Mouse (Mus musculus) midbrain, embryonic 11.5 days (tissue): ENCODE measurements around the gene Tti1. TPM values are rescaled to one million over a fixed set of nuclear protein-coding genes. Genes with fewer than 3 reads are reported as not detected.

Experiments used
- ATAC-seq: fragments of 200-750 bp; cut with Nextera tagmentation; 2 replicates; pipeline ENCODE4 v1.8.0; 2017; ENCODE audit warnings: moderate TSS enrichment, moderate library complexity; ENCODE audit not compliant: low FRiP score
- DNase-seq: peaks from one replicate; pipeline ENCODE4 v3.0.0; 2015; ENCODE audit warnings: low spot score; ENCODE audit errors: missing footprints
- H3K27ac ChIP-seq: fragments of 300-500 bp; sonication (generic); 2 replicates; pipeline ENCODE4 v1.5.1; 2014; ENCODE audit warnings: low read depth, low read length
- H3K27me3 ChIP-seq: fragments of 300-500 bp; sonication (generic); 2 replicates; pipeline ENCODE4 v1.6.1; 2014; ENCODE audit warnings: mild to moderate bottlenecking, low read length, moderate library complexity, mixed read lengths; ENCODE audit not compliant: control insufficient read depth, insufficient read depth
- H3K36me3 ChIP-seq: fragments of 300-500 bp; sonication (generic); 2 replicates; pipeline ENCODE4 v1.6.1; 2014; ENCODE audit warnings: mild to moderate bottlenecking, low read length, moderate library complexity, mixed read lengths; ENCODE audit not compliant: control insufficient read depth, insufficient read depth
- H3K4me1 ChIP-seq: fragments of 300-500 bp; sonication (generic); 2 replicates; pipeline ENCODE4 v1.6.1; 2014; ENCODE audit warnings: low read length; ENCODE audit not compliant: control insufficient read depth, insufficient read depth
- H3K4me2 ChIP-seq: fragments of 300-500 bp; sonication (generic); 2 replicates; pipeline ENCODE4 v1.6.1; 2014; ENCODE audit warnings: mild to moderate bottlenecking, moderate library complexity
- H3K4me3 ChIP-seq: fragments of 300-500 bp; sonication (generic); 2 replicates; pipeline ENCODE4 v1.5.1; 2014; ENCODE audit warnings: low read depth, low read length
- H3K9ac ChIP-seq: fragments of 300-500 bp; sonication (generic); 2 replicates; pipeline ENCODE4 v1.6.1; 2014; ENCODE audit warnings: low read length
- H3K9me3 ChIP-seq: fragments of 300-500 bp; sonication (generic); 2 replicates; pipeline ENCODE4 v1.6.1; 2016; ENCODE audit warnings: low read length; ENCODE audit not compliant: control insufficient read depth
- WGBS: fragments of 180-500 bp; shearing (Covaris S2); extraction: QIAGEN DNeasy Blood & Tissue Kit; methylation state at CpG from one replicate; pipeline ENCODE4 v1.1.7; 2014; 5-methylcytosine and 5-hydroxymethylcytosine counted together
- polyA plus RNA-seq: library from polyadenylated mRNA; unstranded; fragments of >200 nt; fragmentation: Nextera tagmentation; extraction: Ambion mirVana; gene quantifications from 2 replicates; pipeline ENCODE4 v1.2.1, GENCODE M21; 2014

Tti1 gene
- polyA plus RNA-seq, 1 experiment from 2014 or later = 30.3 TPM

DNA sequence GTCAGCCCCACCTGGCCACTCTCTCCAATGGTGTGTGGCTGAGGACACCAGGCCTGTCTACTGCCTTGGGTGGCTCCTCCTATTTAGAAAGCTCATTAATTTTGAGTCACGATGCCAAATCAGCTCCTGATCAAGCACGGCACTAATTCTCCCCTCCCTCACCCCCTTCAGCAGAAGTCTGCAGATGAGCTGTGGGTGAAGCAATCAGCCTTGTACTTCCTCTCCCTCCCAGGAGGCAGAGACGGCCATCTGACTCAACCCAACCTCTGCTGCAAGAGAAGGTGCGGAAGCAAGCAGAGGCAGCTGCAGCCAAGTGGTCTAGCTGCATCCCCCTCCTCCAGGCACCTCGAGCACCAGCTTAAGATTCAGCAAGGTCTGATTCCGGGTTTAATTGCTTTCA lies 37.2 kb downstream of the Tti1 start:
- H3K27ac ChIP-seq = no peak overlapping the region
- 83% methylated on average over 6 of the region's 6 CpGs for WGBS

DNA sequence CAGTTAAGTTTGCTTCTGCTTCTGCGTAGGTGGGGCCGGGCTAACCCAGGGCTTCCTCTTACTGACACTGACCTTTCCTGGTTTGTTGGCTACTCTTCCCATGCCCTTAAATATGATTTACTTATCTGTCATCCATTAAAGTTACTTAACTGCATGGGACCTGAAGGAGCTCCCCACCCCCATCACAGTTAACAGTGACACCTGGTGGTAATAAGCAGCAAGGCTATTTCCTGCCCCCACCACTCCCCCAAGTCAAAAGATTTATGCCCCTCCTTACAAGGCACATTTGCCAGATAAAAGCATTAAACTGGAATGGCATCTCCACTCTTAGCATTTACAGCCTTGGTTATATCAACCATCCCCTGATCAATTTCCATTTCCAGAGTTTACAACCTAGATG lies 38.3 kb downstream of the Tti1 start:
- DNase-seq (peak; percentile 57), ATAC-seq (no peak)
- H3K36me3 ChIP-seq = 0 out of 2 replicates have a peak, but pooled peaks cover 2% of the 10 kb centered on the region

More for the DNA sequence above, 37.2 kb downstream of the Tti1 start:
- Histone ChIP-seq H3K4me3 (no peak overlapping the region), H3K9ac (no peak overlapping the region), H3K36me3 (0 out of 2 replicates have a peak, but pooled peaks cover 2% of the 10 kb centered on the region), H3K4me2 (no peak overlapping the region), H3K4me1 (no peaks in the 10 kb centered on the region), H3K9me3 (no peaks in the 10 kb centered on the region), H3K27me3 (no peaks in the 10 kb centered on the region)
- DNase-seq (peak; percentile 68), ATAC-seq (no peak)

DNA sequence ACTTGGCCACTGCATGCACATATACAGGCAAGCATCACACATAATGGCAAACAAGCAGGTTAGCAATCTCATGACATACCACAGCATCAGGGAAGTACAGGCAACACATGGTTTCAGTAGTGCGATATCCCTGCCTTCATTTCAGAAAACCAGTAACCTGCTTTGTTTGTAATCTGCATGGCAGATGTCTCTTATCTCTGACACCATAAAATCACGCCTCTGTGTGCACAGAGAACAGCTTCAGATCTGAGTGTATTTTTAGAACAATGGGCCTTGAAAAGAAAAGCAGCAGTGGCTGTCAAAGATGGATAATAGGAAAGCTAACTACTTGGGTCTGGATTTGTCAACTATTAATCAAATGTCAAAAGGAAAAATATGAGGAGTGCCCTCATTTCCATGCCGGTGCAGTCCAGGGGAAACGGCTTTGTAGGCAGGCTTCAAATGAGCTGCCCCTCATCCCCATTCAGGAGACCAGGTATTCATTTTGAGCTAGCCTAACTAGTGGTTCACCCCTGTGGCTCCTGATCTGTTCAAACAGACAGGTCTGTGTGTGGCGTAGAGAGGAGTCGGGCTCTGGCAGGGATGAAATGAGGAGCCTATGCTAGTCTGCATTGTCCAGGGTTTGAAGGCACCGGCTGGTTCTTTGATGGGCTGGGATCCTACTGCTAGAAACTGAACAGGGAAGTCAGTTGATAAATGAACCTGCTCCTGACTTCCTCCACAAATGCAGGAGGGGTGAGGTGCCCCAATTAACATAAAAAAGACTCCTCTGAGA lies 39.6 kb downstream of the Tti1 start:
- DNase-seq (peak; percentile 28), ATAC-seq (no peak)
- H3K9me3 ChIP-seq = no peaks in the 10 kb centered on the region
- H3K36me3 ChIP-seq = 0 out of 2 replicates have a peak, but pooled peaks cover 2% of the 10 kb centered on the region
- H3K4me2 ChIP-seq = no peak overlapping the region
- 88% methylated on average over 7 of the region's 7 CpGs for WGBS
- H3K4me3 ChIP-seq = no peak overlapping the region
- no peaks in the 10 kb centered on the region for H3K27me3 ChIP-seq
- no peak overlapping the region for H3K27ac ChIP-seq
- no peak overlapping the region for H3K9ac ChIP-seq
- no peaks in the 10 kb centered on the region for H3K4me1 ChIP-seq

More for the DNA sequence above, 38.3 kb downstream of the Tti1 start:
- no peaks in the 10 kb centered on the region for H3K27me3 ChIP-seq
- H3K4me2 ChIP-seq = no peak overlapping the region
- no peak overlapping the region for H3K4me3 ChIP-seq
- H3K4me1 ChIP-seq = no peaks in the 10 kb centered on the region
- H3K9me3 ChIP-seq = no peaks in the 10 kb centered on the region
- no peak overlapping the region for H3K9ac ChIP-seq
- H3K27ac ChIP-seq = no peak overlapping the region
- WGBS = 95% methylated on average over 2 of the region's 2 CpGs

DNA sequence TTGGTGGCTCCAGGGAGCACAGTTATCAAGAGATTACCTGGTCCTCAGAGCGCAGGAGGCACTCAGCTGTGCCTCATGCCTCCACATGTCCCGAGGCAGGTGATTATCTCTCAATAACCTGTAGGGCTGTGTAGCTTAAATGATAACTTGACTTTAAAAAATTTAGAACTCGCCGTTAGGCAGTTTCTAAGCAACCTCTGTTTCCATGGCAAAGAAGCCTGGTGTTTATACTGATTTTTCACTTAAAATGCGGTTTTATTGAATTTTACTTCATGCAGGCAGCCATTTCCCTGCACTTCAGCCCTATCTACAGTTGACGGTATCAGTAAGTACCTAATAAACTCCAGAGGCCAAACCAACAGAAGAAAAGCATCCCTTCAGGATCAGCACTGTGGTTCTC lies 42.0 kb downstream of the Tti1 start:
- no peak for DNase-seq
- 93% methylated on average over 6 of the region's 6 CpGs for WGBS
- Histone ChIP-seq H3K27ac (no peak overlapping the region), H3K9ac (no peak overlapping the region), H3K27me3 (no peaks in the 10 kb centered on the region), H3K4me3 (no peak overlapping the region), H3K9me3 (no peaks in the 10 kb centered on the region), H3K36me3 (no peaks in the 10 kb centered on the region; the same call in 1 of the 2 replicates), H3K4me1 (no peaks in the 10 kb centered on the region), H3K4me2 (no peak overlapping the region)
- no peak for ATAC-seq

DNA sequence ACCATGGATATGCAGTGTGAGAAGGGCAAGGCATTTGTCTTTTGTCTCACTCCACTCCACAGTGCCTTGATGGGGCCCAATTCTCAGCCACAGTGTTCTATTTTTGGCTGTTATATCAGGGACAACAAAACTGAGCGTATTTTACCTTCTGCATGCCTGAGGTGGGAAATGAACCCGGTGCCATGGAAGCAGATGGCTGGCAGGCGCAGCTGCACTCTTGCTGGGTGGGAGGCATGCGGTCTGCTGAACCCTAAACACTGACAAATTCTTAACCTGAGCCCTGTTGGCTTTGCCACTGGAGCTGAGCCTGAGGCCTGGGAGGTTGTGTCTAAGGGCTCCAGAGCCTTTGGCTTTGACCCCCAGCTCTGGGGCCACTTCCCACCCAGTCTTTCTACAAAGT lies 42.6 kb downstream of the Tti1 start:
- no peak overlapping the region for H3K4me2 ChIP-seq
- H3K4me3 ChIP-seq = no peak overlapping the region
- no peaks in the 10 kb centered on the region for H3K4me1 ChIP-seq
- peak; percentile 69 for DNase-seq
- no peaks in the 10 kb centered on the region for H3K27me3 ChIP-seq
- ATAC-seq = no peak
- no peaks in the 10 kb centered on the region for H3K9me3 ChIP-seq
- no peaks in the 10 kb centered on the region; the same call in 1 of the 2 replicates for H3K36me3 ChIP-seq
- H3K9ac ChIP-seq = no peak overlapping the region
- WGBS = 91% methylated on average over 4 of the region's 4 CpGs
- H3K27ac ChIP-seq = no peak overlapping the region

DNA sequence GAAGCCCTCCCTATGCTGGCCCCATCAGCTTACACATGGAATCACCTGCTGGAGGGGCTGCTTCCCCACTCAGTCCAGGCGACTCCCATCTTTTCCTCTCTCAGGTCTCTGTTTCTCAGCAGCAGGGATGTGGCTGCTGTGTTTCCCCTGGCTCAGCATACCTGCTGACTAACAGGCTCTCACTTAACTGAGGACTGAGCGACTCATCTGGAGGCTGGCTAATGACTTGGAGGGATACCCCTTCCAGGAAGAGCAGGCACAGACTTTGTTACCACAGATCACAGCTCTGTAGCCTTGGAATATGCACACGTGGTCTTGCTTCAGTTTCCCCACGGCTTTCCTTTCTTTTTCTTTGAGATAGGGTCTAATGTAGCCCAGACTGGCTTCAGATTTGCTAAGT lies 45.0 kb downstream of the Tti1 start:
- H3K4me2 ChIP-seq = no peak overlapping the region
- H3K4me1 ChIP-seq = no peaks in the 10 kb centered on the region
- no peak for ATAC-seq
- no peaks in the 10 kb centered on the region for H3K27me3 ChIP-seq
- no peaks in the 10 kb centered on the region for H3K9me3 ChIP-seq
- no peak overlapping the region for H3K27ac ChIP-seq
- DNase-seq = no peak
- 86% methylated on average over 4 of the region's 4 CpGs for WGBS
- H3K36me3 ChIP-seq = no peaks in the 10 kb centered on the region; the same call in 1 of the 2 replicates
- H3K4me3 ChIP-seq = no peak overlapping the region
- H3K9ac ChIP-seq = no peak overlapping the region

DNA sequence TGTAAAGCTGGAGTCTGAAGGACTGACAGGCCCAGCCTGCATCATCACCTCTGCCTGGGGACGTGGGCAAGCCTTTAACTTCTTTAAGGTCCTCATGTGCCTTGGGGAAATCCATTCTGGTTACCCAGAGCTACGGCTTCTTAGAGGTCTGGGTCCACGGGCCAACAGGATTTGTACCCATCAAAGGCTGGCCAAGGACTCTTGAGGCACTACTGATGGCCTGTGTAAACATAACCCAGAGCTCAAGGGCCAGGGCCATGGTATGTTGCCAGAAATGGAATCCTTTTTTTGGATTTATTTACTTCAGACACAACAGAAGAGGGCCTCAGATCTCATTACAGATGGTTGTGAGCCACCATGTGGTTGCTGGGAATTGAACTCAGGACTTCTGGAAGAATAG lies 45.5 kb downstream of the Tti1 start:
- H3K9me3 ChIP-seq = no peaks in the 10 kb centered on the region
- no peak overlapping the region for H3K27ac ChIP-seq
- H3K4me3 ChIP-seq = no peak overlapping the region
- WGBS = 86% methylated on average over 3 of the region's 3 CpGs
- DNase-seq (no peak), ATAC-seq (no peak)
- no peaks in the 10 kb centered on the region for H3K27me3 ChIP-seq
- no peak overlapping the region for H3K4me2 ChIP-seq
- no peaks in the 10 kb centered on the region; the same call in 1 of the 2 replicates for H3K36me3 ChIP-seq
- H3K9ac ChIP-seq = no peak overlapping the region
- H3K4me1 ChIP-seq = no peaks in the 10 kb centered on the region

DNA sequence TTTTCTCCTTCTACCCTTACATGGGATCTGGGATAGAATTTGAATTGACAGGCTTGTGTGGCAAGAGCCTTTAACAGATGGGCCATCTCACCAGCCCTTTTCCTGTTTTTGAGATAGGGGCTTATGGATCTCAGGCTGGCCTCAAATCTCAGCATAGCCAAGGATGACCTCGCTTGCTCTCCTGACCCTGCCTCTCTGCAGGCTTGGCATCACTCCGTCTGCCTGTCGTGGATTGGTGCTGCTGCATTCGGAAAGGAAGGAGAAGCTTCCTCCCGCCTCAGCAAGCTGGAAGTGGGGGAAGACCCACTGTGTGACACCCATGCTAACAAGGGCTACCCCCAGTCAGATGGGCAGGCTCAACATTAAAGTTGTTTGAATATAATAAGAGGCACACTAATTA lies 49.0 kb downstream of the Tti1 start:
- H3K9ac ChIP-seq = no peak overlapping the region
- no peaks in the 10 kb centered on the region for H3K27me3 ChIP-seq
- no peak for DNase-seq
- no peak overlapping the region for H3K4me2 ChIP-seq
- H3K4me1 ChIP-seq = peaks cover 16% of the 10 kb centered on the region
- 68% methylated on average over 5 of the region's 5 CpGs for WGBS
- H3K36me3 ChIP-seq = no peaks in the 10 kb centered on the region; the same call in 1 of the 2 replicates
- no peak overlapping the region for H3K4me3 ChIP-seq
- H3K9me3 ChIP-seq = no peaks in the 10 kb centered on the region
- ATAC-seq = no peak
- no peak overlapping the region for H3K27ac ChIP-seq

DNA sequence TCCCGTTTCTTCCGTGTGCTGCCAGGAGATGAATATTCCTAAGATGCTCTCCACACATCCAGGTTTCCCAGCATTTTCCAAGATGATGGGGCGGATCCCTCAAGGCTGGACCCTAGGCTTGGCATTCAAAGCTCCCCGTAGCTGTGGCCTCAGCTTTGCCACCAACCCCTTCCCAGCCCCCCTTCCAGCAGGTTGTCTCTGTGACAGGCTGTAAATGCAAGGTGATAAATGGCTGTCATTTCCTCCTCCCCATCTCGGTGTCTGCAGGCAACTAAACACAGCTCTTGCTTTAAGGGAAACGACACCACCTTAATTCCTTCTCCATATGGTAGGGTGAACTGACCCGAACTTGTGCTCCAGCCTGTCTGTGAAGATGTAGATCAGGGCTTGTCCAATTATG lies 52.6 kb downstream of the Tti1 start:
- Histone ChIP-seq H3K9me3 (no peaks in the 10 kb centered on the region), H3K36me3 (no peaks in the 10 kb centered on the region), H3K4me2 (peak overlapping the region; percentile 39), H3K4me3 (no peak overlapping the region), H3K27ac (no peak overlapping the region), H3K27me3 (no peaks in the 10 kb centered on the region), H3K9ac (peak overlapping the region; percentile 40), H3K4me1 (peaks cover 16% of the 10 kb centered on the region)
- ATAC-seq (no peak), DNase-seq (no peak)
- 12% methylated on average over 7 of the region's 7 CpGs for WGBS
